Mouse (Mus musculus) kidney, embryonic 16.5 days (tissue): ENCODE measurements around the gene Gpr157. TPM values are rescaled to one million over a fixed set of nuclear protein-coding genes. Genes with fewer than 3 reads are reported as not detected.

Experiments used
- ATAC-seq: fragments of 200-750 bp; cut with Nextera tagmentation; 2 replicates; pipeline ENCODE4 v1.8.0; 2017; ENCODE audit warnings: moderate TSS enrichment; ENCODE audit not compliant: low FRiP score, low TSS enrichment
- H3K27ac ChIP-seq: fragments of 300-500 bp; sonication (generic); 2 replicates; pipeline ENCODE4 v1.5.1; 2014; ENCODE audit warnings: low read length
- H3K27me3 ChIP-seq: fragments of 300-500 bp; sonication (generic); 2 replicates; pipeline ENCODE4 v1.6.1; 2014; ENCODE audit warnings: low read length, control low read depth, mixed read lengths; ENCODE audit not compliant: insufficient read depth
- H3K36me3 ChIP-seq: fragments of 300-500 bp; sonication (generic); 2 replicates; pipeline ENCODE4 v1.6.1; 2014; ENCODE audit warnings: low read length, control low read depth, mixed read lengths; ENCODE audit not compliant: insufficient read depth
- H3K4me1 ChIP-seq: fragments of 300-500 bp; sonication (generic); 2 replicates; pipeline ENCODE4 v1.6.1; 2014; ENCODE audit warnings: low read length, control low read depth, mixed read lengths; ENCODE audit not compliant: insufficient read depth
- H3K4me2 ChIP-seq: fragments of 300-500 bp; sonication (generic); replicated peaks from 2 replicates; pipeline ENCODE4 v1.6.1; 2014; ENCODE audit warnings: low read depth, low read length
- H3K4me3 ChIP-seq: fragments of 300-500 bp; sonication (generic); 2 replicates; pipeline ENCODE4 v1.5.1; 2014; ENCODE audit warnings: mild to moderate bottlenecking, low read length
- H3K9ac ChIP-seq: fragments of 300-500 bp; sonication (generic); replicated peaks from 2 replicates; pipeline ENCODE4 v1.6.1; 2014; ENCODE audit warnings: low read length
- H3K9me3 ChIP-seq: fragments of 300-500 bp; sonication (generic); 2 replicates; pipeline ENCODE4 v1.6.1; 2016; ENCODE audit warnings: low read length, control low read depth
- WGBS: fragments of 180-500 bp; shearing (Covaris S2); extraction: QIAGEN DNeasy Blood & Tissue Kit; methylation state at CpG from one replicate; pipeline ENCODE4 v1.1.7; 2014; 5-methylcytosine and 5-hydroxymethylcytosine counted together
- microRNA counts: library from miRNA; unstranded; fragments of <30 nt; microRNA quantifications from one replicate; lab custom pipeline; 2016
- microRNA-seq: library from miRNA; unstranded; fragments of <30 nt; microRNA quantifications from one replicate; pipeline ENCODE4, GENCODE M21; 2016
- polyA plus RNA-seq: library from polyadenylated mRNA; unstranded; fragments of >200 nt; fragmentation: Nextera tagmentation; extraction: Ambion mirVana; gene quantifications from 2 replicates; pipeline ENCODE4 v1.2.1, GENCODE M21; 2015

Gene Gpr157
- polyA plus RNA-seq, 1 experiment from 2014 or later, result 0.40 TPM

DNA sequence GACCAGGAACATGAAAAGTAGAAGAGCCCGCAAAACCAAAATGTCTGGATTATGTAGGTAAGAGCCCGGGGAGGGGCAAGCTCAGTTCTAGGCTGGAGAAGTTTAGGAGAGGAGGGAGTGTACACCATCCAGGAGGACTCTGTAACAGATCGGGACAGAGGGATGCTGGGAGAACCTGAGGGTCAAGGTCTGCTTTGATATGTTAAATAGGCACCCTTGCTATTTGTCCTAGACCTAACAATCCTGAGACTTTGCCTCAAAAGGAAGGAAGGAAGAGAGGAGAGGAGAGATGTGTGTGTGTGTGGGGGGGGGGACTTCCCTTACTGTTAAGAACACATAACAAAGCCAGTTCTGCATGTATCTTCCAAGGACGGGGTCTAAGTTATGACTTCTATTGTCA is 68.1 kb downstream of the Gpr157 start:
- no peaks in the 10 kb centered on the region for H3K36me3 ChIP-seq
- ATAC-seq, result no peak; the same call in 1 of the 2 replicates
- H3K4me3 ChIP-seq, result no peak overlapping the region
- H3K27ac ChIP-seq, result no peak overlapping the region
- H3K27me3 ChIP-seq, result no peaks in the 10 kb centered on the region
- no peak overlapping the region for H3K9ac ChIP-seq
- no peaks in the 10 kb centered on the region for H3K9me3 ChIP-seq
- H3K4me2 ChIP-seq, result no peak overlapping the region
- WGBS, result 84% methylated on average over 4 of the region's 4 CpGs
- H3K4me1 ChIP-seq, result no peaks in the 10 kb centered on the region

MicroRNAs within 50 kb of the gene (microRNA counts, 519-probe panel; counts per million panel counts)
- 1,765 counts per million, percentile 45 among the panel's probes with 10 or more counts for microRNA mmu-miR-34a (lab: Ali Mortazavi, UCI)

Small RNA genes within 50 kb of the gene (microRNA-seq; reads per million reads assigned to microRNA genes)
- 141 reads per million, percentile 59 among the genes with 10 or more reads in this experiment for gene Mir34a

Other genes starting within 250 kb of the Gpr157 start
- 10.9 and 14.2 TPM in 2 replicates for gene Spsb1, start 132.3 kb upstream of the Gpr157 start, polyA plus RNA-seq
- 22.8 and 24.7 TPM in 2 replicates for gene H6pd, start 78.3 kb upstream of the Gpr157 start, polyA plus RNA-seq
- 2.2 and 2.5 TPM in 2 replicates for gene Slc2a5, start 31.9 kb downstream of the Gpr157 start, polyA plus RNA-seq
- gene Slc2a7, start 61.6 kb downstream of the Gpr157 start, polyA plus RNA-seq, result not detected in 2 replicates
- 0.29 TPM in 1 of 2 replicates, not detected in the other for gene Car6, start 114.0 kb downstream of the Gpr157 start, polyA plus RNA-seq
- gene Eno1, start 149.4 kb downstream of the Gpr157 start, polyA plus RNA-seq, result 1,990 and 2,045 TPM in 2 replicates
- 30.7 and 40.6 TPM in 2 replicates for gene Rere, start 194.3 kb downstream of the Gpr157 start, polyA plus RNA-seq